Mouse (Mus musculus): Measurements from ENCODE around the gene Aplp1. TPM values are rescaled to one million over a fixed set of nuclear protein-coding genes. Genes with fewer than 3 reads are reported as not detected.
"Not testable (repeated sequence)": the region's sequence is repeated elsewhere in the genome, so short reads cannot be mapped to it uniquely, and the experiment has no call there.

The Aplp1 gene
- under 1 TPM; 0.72 to 0.95 TPM for total RNA-seq (2021)
- long read RNA-seq, experiment 1, partial matches to known transcripts: 0 of 1 reads
- long read RNA-seq, experiment 1, other reads (novel, unspliced or antisense): 0 of 1 reads
- long read RNA-seq, experiment 2: 0 reads

GRCm38 (mm10) chr7:30444971-30445751, at the start of gene Aplp1:
Gene Aplp1, minus strand, starts transcription at chr7:30445535.
- DNase-seq: no peak

DNA sequence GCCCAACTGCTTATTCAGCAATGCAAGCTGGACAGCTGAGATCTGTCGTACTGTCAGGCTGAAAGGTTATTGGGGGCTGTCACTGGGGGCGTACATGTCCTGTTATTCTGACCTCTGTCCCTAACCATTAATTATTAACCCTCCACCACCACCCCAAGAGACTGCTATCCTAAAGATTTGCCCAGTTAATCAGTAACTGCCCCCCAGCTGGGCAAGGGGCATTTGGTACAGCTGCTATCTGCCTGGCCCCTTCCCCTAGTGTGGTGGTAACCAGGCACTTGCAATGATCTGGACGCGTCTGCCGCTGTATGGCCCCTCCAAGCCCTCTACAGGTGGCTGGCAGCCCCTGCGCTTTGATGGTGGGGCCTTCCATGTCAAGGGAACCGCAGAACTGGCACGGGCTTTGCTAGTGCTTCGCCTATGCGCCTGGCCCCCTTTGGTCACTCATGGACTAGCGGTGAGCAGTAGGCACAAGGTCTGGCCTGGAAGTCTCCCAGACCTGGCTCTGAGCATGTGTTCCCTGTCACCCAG, 48.1 kb upstream of the Aplp1 start, which contains the start of gene Prodh2:
TSS of gene Prodh2 (plus strand) at position 222 of the 531 bp plus-strand sequence.
- DNase-seq: no peak

- peak; percentile 50 for DNase-seq
Measured at GRCm38 (mm10) chr7:30492765-30493164, 47.4 kb upstream of the Aplp1 start.

- DNase-seq: no peak
Measured at GRCm38 (mm10) chr7:30490957-30491307, 45.6 kb upstream of the Aplp1 start.

- DNase-seq: no peak
Measured at GRCm38 (mm10) chr7:30490251-30490956, 45.1 kb upstream of the Aplp1 start.

DNA sequence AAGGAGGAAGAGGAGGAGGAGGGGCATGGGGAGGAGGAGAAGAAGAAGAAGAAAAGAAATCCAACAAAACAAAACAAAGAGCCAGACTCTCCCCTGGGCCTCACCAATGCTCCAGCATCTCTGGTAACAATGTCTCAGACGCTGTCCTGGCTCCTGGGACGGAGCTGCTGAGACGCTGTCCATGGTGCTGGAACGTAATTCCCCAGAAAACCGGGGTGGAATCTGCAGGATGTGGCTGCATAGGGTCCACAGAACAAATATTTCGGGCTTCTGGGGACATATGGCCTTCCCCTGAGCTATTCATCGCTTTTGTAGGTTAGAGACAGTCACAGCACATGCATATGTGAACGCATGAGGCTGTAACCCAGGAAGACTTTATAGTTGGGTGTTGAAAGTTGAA, 38.9 kb upstream of the Aplp1 start:
- no peak for DNase-seq

DNA sequence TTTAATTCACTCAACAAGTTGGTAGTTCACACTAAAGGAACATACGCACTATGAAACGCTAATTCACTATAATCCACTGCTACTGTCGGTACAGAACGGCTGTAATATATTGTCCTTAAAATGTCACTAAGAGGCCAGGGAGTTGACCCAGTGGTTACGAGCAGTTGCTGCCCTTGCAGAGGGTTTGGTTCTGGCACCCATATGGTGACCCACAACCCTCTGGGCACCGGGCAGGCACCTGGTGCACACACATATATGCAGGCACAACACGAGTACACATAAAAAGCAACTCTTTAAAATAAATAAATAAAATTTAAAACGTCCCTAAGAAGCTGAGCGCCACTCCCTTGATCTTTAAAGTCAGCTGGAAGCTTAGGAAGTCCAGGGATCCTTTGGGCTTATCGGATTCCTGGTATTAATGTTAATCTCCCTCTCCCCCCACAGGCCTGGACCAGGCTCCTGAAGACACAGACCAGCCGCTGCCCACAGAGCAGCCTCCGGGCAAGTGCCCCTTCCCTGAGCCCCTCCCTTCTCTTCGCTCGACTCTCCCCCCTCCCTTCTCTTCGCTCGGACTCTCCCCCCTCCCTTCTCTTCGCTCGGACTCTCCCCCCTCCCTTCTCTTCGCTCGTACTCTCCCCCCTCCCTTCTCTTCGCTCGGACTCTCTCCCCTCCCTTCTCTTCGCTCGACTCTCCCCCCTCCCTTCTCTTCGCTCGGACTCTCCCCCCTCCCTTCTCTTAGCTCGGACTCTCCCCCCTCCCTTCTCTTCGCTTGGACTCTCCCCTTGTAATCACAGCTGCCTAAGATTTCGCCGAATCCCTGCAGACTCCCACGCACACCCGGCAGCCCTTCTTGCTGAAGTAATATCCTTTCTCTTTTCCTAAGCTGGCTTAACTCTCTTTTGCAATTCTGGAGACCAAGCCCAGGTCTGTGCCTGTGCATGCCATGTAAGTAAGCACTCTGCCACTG, 32.4 kb upstream of the Aplp1 start:
- DNase-seq: no peak

DNA sequence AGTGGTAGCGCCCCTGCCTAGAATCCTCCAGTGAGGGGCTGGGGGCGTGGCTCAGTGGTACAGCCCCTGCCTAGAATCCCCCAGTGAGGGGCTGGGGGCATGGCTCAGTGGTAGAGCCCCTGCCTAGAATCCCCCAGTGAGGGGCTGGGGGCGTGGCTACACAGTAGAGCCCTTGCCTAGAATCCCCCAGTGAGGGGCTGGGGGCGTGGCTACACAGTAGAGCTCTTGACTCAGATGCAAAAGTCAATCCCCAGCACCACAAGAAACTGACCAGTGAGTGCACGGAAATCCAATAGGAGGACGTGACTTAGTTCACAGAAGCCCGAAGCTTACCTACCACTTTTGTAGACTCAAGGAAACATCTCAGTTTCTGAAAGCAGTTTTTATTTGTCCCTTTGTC, 30.8 kb upstream of the Aplp1 start:
- DNase-seq: not testable (repeated sequence)

DNA sequence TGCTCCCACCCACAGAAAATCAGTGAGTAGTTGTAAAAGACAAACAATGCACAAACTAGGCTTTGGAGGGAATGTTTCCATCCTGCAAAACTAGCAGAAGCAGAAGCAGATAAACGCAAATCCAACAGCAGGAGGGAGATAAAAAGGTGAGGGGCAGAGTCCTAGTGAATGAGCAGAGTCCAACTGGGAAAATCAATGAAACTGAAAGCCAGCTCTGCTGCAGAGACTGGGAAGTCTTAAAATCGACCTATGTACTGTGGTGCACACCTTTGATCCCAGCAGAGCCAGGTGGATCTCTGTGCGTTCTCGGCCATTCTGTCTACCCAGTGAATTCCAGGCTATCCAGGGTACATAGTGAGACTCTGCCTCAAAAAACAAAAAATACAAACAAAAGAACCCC, 29.7 kb upstream of the Aplp1 start:
- DNase-seq: no peak

DNA sequence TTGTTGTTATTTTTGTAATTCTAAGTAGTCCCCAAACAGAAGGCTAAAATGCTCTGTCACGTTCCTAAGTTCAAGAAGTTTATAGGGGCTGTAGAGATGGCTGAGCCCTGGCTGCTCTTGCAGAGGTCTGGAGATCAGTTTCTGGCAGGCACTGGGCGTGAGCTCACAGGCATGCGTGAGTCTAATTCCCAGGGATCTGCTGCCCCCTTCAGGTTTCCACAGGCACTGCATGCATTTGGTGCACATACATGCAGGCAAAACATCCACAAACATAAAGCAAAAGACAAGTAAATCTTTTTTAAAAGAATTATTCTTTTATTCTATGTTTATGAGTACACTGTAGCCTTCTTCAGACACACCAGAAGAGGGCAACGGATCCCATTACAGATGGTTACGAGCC, 27.1 kb upstream of the Aplp1 start:
- no peak for DNase-seq

DNA sequence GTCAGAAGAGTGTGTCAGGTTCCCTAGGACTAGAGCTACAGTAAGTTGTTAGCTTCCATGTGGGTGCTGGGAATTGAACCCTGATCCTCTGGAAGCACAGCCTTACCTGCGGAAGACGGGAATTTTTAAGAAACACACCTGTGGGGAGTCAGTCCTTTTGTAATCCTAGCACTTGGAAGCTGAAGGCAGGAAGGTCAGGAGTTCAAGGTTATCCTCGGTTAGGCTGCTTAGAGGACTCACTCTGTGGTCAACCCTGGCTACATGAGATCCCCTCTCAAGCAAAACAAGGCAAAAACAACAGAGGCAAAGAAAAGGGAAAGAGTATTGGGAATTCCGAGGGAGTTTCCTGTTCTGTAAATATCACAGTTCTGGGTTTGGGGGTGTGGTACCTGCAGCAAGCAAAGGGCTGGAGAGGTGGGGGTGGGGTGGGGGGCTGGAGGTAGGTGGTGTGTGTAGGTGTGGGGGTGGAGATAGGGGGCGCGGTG, 19.5 kb upstream of the Aplp1 start:
- DNase-seq: no peak

GRCm38 (mm10) chr7:30463996-30464395, 18.7 kb upstream of the Aplp1 start:
- DNase-seq: no peak

- DNase-seq: no peak
Measured at GRCm38 (mm10) chr7:30463568-30463967, 18.2 kb upstream of the Aplp1 start.

DNA sequence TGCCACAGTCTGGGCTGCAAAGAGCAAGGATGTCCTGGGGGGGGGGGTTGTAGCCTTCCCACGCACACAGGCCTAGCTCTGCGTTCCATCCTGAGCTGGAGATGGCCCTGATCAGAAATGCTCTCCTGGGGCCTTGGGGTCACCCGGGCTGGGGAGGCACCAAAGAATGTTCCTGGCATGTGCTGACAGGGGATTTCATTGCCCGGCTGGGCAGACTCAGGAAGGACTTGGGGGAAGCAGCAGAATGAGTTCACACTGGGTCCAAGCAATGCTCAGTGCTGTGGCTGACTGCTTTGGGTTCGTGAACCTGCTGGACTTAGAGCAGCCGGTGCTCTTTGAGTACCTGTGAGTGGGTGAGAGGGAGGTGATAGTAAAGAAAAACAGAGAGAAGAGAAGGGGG, 14.1 kb upstream of the Aplp1 start:
- no peak for DNase-seq

DNA sequence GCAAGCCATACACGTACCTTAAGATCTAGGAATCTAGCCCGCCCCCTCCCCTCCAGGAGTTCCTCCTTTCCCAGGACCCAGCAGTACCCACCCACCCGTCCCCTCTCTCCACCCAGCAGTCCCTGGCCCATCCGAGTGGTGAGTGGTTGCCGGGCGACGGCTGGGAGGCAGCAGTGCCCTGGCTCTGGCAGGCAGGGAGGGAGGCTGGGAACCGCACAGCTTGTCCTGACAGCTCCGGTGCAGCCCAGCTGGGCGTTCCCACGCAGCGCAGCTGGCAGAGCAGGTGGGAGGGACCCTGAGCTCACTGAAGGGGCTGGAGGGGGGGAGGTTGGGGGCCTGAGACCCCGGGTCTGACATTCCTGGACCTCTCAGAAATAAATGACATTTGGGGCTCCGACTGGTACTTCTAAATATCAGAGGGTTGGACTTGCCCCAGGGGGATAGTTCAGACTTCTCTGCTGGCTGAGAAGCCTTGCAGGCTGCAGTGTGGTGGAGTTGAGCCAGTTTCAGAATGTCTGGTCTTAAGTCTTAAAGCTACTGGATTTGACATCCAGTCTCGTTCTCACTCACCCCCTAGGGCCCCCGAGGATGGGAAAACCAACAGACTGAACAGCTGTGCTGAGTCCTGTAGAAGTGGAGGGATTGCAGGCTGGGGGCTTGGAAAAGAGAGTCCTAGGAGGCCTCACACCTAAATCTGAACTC, 12.4 kb upstream of the Aplp1 start, which contains the start of the genes Kirrel2 and Nphs1:
TSS of gene Kirrel2 (minus strand) at position 62 of the 702 bp plus-strand sequence.
TSS of gene Nphs1 (plus strand) at position 687 of the 702 bp plus-strand sequence.
- DNase-seq: no peak

DNA sequence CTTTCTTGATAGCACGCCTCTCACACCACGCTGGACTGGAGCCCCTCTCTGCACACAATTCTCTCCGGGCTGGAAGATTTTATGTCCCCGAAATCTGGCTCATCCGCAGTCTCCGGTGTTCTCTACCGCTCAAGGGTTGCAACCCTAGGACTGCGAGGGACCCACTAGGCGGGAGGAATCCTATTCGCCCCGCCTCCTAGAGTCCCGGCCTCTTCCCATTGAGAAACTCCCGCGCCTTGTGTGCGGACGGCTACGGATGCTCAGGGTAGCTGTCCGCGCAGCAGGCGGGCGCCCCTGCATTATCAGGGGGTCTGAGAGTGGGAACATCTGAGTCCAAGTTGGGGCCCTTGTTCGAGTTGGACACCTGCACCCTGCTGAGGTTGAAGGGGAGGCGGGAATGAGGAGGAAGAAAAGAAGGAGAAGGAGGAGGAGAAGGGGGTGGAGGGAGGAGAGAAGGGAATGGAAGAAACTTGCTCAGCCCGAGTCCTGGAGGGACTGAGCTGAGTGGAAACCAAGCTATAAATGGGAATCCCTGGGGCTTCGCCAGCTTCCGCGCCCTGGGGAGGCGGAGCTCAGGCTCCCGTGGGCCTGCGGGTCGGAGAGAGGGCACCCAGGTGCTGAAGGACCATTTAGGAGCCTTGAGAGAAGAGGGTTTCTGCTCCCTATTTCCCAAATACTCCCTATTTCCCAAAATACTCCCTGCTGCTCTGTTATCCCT, 11.7 kb upstream of the Aplp1 start:
- DNase-seq: no peak

DNA sequence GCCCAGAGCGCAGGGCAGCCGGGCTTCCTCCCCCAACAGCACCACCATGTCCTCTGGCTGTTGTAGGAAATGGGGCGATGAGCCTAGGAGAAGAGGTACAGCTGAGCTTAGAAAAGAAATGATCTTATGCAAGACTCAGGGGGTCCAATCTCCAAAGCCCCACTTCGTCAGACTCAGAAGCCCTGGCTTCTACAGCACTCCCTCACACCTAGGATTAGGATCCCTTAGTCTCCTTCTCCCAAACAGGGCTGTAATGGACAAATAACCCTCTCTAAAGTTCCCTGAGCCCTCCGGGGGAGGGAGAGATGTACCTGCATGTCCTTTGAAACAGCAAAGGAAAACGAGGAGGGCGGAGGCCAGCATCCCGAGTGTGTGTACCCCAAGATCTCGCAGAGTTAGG, 11.2 kb upstream of the Aplp1 start:
- DNase-seq: no peak

- DNase-seq: no peak
Measured at GRCm38 (mm10) chr7:30454259-30454658, 8.9 kb upstream of the Aplp1 start.

DNA sequence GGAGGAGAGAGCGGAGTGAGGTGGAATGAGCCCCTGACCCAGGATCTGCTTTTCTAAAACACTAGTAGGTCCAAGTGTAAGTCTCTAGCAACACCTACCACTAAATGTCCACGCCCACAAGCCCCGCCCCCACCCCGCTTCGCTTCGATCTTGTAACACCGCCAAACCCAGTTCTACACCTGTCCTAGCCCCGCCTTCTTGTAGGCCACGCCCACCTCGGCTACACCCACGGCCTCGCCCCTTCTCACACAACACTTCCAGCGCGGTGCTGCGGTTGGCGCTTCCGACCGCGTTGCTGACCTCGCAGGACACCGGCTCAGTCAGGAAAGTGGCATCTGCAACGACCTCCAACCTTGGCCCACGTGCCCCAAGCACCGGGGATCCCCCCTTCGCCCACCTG, 8.4 kb upstream of the Aplp1 start:
- DNase-seq: no peak

- no peak for DNase-seq
Measured at GRCm38 (mm10) chr7:30453327-30453726, 8.0 kb upstream of the Aplp1 start.

Measured in gastrocnemius, postnatal 25 days (tissue).